Mouse (Mus musculus): ENCODE data around the gene Rnase11. TPM values are rescaled to one million over a fixed set of nuclear protein-coding genes. Genes with fewer than 3 reads are reported as not detected.
A peak's percentile ranks its signal among the peaks of the same experiment; 100 is the strongest.

The Rnase11 gene
- total RNA-seq, 2 experiments from 2014 or later, result not detected

DNA sequence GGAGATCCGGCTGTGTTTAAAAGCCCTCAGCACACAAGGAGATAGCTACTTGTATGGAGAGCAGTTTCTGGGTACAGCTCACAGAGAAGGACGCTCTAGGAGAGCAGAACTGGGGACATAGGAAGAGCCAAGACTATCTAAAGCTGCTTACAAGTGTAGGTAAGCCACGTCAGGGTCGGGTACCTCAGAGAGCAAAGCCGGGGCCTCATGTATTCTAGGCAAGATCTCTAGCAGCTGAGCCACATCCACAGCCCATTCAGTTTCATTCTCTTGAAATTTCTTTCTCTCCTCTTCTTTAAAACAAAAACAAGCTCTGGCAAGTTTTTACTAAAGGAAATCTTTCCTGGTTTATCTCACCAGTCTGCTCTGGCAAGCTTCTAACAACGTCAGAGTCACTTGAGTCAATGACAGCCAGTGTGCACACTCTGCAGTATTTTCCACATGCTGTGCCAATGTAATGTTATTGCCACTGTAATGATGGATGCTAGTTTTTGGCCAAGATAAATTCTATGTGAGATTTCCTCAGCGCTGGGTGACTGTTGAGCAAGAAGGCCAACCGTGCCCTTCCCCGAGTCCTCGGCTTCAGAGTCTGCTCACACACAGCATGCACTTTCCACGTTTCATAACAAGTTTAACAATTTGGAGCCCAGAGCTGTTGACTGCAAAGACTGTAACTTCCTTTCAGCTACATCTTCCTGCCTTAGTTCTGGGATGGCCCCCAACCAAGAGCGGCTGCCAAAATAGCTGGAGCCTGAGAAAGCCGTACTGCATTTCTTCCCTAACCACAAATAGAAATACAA, 41.8 kb downstream of the Rnase11 start:
- DNase-seq, result peak; percentile 15 to 31

DNA sequence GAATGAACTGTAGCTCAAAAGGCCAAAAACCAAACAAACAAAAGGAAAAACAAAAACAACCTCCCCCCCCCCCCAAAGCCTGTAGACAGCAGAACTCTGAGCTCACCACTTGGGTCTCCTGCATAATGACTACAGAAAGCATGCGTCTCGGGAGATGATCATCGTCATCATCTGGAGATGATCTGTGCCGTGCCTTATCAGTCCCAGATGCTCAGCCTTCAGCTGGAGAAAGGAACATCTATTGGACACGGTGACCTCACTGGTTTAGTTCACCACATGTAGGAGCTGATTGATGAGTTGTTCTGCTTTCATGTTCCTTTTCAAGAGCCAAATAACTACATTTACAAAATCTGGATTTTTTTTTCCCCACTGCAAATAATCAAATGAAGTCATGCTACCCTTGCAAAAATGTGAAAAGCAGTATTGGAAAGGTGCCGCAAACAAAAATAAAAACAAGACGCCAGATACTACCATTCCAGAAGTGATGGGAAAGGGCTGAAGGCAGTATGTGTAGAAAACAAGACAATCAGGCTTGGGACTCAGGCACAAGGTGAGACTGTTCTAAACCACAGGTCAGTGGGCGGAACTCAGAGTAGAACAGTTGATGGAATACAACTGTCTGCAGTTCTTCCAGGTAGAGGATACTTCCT, 42.7 kb downstream of the Rnase11 start, which contains the start of gene Rnase10:
Gene Rnase10 (plus strand): TSS at position 600 of the 650 bp plus-strand sequence.
- no peak for DNase-seq

Other genes with a start within 250 kb of the Rnase11 start
- not detected for gene Ccnb1ip1, start 242.4 kb downstream of the Rnase11 start, total RNA-seq (2021)
- gene Parp2, start 242.3 kb downstream of the Rnase11 start, total RNA-seq (2021), result 10 to 100 TPM; 25.3 to 31.1 TPM
- gene Tep1, start 179.6 kb downstream of the Rnase11 start, total RNA-seq (2021), result 1 to 10 TPM; 2.0 to 4.6 TPM
- gene Klhl33, start 152.7 kb downstream of the Rnase11 start, total RNA-seq (2021), result 1 to 10 TPM; 3.6 to 5.2 TPM
- gene Osgep, start 125.3 kb downstream of the Rnase11 start, total RNA-seq (2021), result 10 to 100 TPM; 37.3 to 44.1 TPM
- 10 to 100 TPM; 67.9 to 72.3 TPM for gene Apex1, start 125.2 kb downstream of the Rnase11 start, total RNA-seq (2021)
- 100 to 1,000 TPM in 1 of 2 experiments, 10 to 100 TPM in 1; 89.8 to 103 TPM for gene Pip4p1, start 119.3 kb downstream of the Rnase11 start, total RNA-seq (2021)
- 10 to 100 TPM; 12.8 to 13.2 TPM for gene Pnp, start 119.1 kb downstream of the Rnase11 start, total RNA-seq (2021)
- gene Gm49342, start 105.6 kb downstream of the Rnase11 start, total RNA-seq (2021), result 10 to 100 TPM; 14.2 to 17.0 TPM
- under 1 TPM; 0.81 to 0.95 TPM for gene Pnp2, start 94.2 kb downstream of the Rnase11 start, total RNA-seq (2021)
- gene Rnase10, start 42.4 kb downstream of the Rnase11 start, total RNA-seq (2021), result not detected
- not detected for gene Rnase9, start 8.3 kb downstream of the Rnase11 start, total RNA-seq (2021)
- gene Rnase12, start 7.5 kb upstream of the Rnase11 start, total RNA-seq (2021), result not detected
- not detected for gene Olfr750, start 24.3 kb upstream of the Rnase11 start, total RNA-seq (2021)
- gene Rnase4, start 40.9 kb upstream of the Rnase11 start, total RNA-seq (2021), result 10 to 100 TPM; 15.8 to 18.7 TPM
- gene Ang, start 41.0 kb upstream of the Rnase11 start, total RNA-seq (2021), result 1 to 10 TPM; 3.4 to 5.6 TPM
- gene Eddm3b, start 64.3 kb upstream of the Rnase11 start, total RNA-seq (2021), result not detected
- under 1 TPM in 1 of 2 experiments, not detected in 1; 0.65 TPM for gene Rnase6, start 73.7 kb upstream of the Rnase11 start, total RNA-seq (2021)
- gene Rnase1, start 96.6 kb upstream of the Rnase11 start, total RNA-seq (2021), result 1 to 10 TPM; 1.3 to 2.1 TPM
- not detected for gene Rnase2b, start 112.1 kb upstream of the Rnase11 start, total RNA-seq (2021)
- not detected for gene Ang2, start 149.0 kb upstream of the Rnase11 start, total RNA-seq (2021)
- gene Ear14, start 153.2 kb upstream of the Rnase11 start, total RNA-seq (2021), result under 1 TPM in 1 of 2 experiments, not detected in 1; 0.37 TPM
- not detected for gene Rnase2a, start 205.9 kb upstream of the Rnase11 start, total RNA-seq (2021)